Mouse (Mus musculus) cerebellum, adult 2 months (tissue): ENCODE results near the gene Plcb4.

Source experiments
- CTCF ChIP-seq: fragments of 200-500 bp; IDR thresholded peaks from 2 replicates; pipeline ENCODE4 v1.5.1; 2011; ENCODE audit warnings: low read depth, mild to moderate bottlenecking, control low read depth, low read length, moderate library complexity, borderline replicate concordance; ENCODE audit not compliant: insufficient read depth
- POLR2A ChIP-seq: fragments of 200-500 bp; IDR thresholded peaks from 2 replicates; pipeline ENCODE4 v1.6.1; 2011; ENCODE audit warnings: low read length, control low read depth, borderline replicate concordance; ENCODE audit not compliant: insufficient read depth

DNA sequence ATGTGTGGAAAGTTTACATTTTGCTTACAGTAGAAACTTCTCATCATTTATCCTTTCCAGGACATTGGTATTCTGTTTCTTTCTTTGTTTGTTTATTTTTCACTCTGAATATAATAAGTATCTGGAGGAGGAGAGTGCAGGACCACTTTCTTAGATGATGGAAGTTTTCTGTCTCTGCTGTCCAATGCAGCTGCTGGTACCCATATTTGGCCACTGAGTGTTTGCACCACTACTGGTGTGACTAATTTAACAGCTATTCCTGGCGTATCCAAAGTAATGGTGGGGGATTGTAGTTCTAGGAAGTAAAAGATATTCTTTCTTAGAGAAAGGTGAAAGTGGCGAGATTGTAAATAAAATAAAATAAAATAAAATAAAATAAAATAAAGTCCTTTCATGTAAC, 21.6 kb upstream of the Plcb4 start:
- TF ChIP-seq CTCF (no peak), POLR2A (no peak)
